Mouse (Mus musculus) layer of hippocampus, postnatal 14 days (tissue): Measurements from ENCODE around the gene Gm6408. TPM values are rescaled to one million over a fixed set of nuclear protein-coding genes. Genes with fewer than 3 reads are reported as not detected.
"Not testable (repeated sequence)": the region's sequence is repeated elsewhere in the genome, so short reads cannot be mapped to it uniquely, and the experiment has no call there.

Experiments used
- DNase-seq, 2 experiments: peaks; one replicate each; pipeline ENCODE4 v3.0.0; 2021 to 2022; ENCODE audit warnings: low spot score in 2 of 2, mixed read lengths in 1 of 2
- long read RNA-seq, 2 experiments: library from polyadenylated mRNA; stranded (forward); transcript quantifications; one replicate each; pipeline ENCODE4 v2.0.0; 2021
- total RNA-seq, 2 experiments: library from RNA; stranded (reverse); gene quantifications; 2 replicates each; pipeline ENCODE4 v1.2.3; 2021

The Gm6408 gene
- not detected for total RNA-seq
- long read RNA-seq, experiment 1, result 0 reads
- long read RNA-seq, experiment 2, result 0 reads

DNA sequence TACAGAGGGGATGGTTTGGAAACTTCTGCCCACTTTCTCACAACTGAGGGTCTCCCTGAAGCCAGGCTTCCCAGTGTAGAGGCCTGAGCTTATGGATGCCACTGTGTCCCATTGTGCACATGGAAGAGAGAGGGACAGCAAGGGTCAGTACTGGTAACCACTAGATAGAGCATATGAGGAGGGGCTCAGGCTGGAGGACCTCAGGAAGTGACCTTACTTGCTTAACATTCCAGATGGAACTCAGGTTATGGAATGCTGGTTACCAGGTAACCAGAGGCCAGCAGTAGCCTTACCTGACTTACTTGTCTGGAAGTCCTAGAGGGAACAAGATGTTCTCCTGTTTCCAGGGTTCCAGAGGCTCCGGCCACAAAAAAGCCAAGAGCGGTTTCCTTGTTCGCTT is at the start of gene Gm6408:
Gene Gm6408 (plus strand): TSS at position 301 of the 400 bp plus-strand sequence.
- DNase-seq, result not testable (repeated sequence)

- DNase-seq, result no peak
These were observed 49.3 kb upstream of the Gm6408 start for GRCm38 (mm10) chr5:146432476-146432875.

DNA sequence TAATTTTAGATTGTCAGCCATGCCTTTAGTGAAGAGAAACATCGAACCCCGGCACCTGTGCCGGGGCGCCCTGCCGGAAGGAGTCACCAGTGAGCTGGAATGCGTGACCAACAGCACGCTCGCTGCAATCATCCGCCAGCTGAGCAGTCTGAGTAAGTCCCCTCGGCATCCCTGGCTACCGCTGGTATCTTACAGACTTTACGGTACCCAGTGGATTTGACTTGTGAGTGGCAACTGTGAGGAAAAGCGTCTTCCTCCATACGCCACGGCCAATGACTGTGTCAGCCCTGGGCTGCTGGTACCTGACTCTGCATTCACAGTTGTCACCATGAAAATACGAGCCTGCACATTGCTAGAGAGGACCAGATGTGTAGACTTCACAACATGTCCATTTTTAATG is 46.4 kb upstream of the Gm6408 start:
- no peak for DNase-seq

DNA sequence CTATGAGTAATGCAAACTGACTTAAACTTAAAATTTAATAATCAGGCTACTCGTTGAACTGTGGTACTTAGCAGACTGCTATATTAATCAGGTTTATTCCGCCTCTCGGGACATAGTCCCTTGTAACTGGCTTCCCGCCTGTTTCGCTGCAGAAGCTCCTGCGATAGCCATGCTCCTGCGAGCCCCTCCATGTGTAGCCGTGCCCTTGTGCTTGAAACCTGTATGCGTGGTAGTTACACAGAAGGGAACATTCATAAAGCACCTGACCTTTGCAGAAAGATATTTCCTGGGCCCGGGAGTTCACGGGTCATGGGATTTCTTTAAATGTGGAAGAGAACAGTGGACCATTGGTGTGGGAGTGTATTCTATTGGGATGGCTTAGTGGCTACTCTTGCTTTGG is 45.0 kb upstream of the Gm6408 start:
- no peak for DNase-seq

DNA sequence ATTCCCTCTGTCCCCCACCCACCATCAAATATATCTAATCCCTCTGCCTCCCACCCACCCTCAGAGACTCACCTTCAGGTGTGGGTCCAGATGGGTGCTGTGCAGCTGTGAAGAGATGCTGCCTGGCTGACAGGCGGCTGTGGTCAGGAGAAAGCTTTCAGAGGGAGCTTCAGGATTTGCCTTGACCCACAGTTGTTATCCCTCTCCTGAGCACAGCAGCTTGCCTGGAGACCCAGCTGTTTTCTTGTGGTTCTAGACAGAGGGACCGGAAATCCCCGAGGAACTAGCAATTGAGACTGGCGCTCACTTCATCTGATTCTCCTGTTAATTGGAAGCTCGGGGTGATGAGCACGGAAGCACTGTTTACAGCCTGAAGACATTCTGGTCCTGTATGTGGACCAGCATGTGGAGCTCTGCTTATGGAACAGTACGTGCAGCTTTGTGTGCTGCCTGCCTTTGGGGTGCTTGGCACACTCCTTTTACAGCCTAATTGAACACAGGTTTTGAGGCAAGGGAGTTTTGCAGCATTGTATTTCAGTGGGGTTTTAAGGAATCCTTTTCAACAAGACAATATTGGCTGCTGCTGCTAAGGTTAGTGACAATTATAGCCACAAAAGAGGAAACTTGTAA is 42.5 kb upstream of the Gm6408 start:
- no peak for DNase-seq

- DNase-seq, result no peak
These were observed 41.5 kb upstream of the Gm6408 start for GRCm38 (mm10) chr5:146440273-146440672.

DNA sequence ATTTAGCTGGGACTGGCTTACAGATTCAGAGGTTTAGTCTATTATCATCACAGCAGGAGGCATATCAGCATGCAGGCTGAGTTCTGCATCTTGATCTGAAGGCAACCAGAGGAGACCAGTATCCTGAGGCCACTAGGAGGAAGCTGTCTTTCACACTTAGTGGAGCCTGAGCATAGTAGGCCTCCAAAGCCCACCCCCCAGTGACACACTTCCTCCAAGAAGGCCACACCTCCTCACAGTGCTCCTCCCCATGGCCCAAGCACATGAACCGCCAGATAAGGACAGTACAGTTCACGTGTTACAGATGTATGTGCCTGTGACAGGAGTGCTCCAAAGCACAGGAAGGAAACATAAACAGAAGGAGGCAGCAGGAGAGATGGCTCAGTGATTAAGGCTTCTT is 39.0 kb upstream of the Gm6408 start:
- no peak for DNase-seq

GRCm38 (mm10) chr5:146446633-146447032 is 35.1 kb upstream of the Gm6408 start:
- DNase-seq, result no peak

- no peak for DNase-seq
These were observed 30.0 kb upstream of the Gm6408 start for GRCm38 (mm10) chr5:146451592-146452254.

DNA sequence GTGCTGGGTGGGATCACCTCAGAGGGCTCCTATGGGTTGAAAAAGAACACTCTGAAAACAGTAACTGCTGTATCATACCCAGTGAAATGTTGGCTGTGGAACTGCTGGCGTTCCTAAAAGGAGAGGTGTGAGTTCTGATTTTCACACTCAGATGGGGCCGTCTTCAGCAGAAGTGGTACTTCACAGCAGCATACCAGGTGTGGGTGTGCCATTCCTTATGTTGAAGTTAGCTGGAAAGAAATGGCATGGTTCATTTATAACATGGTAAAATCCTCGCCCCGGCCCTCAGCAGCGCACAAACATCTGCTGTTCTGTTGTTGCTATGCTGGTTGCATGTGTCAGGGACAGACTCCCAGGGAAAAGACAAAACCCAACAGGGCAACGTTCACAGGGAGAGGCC is 28.2 kb upstream of the Gm6408 start:
- DNase-seq, result no peak

DNA sequence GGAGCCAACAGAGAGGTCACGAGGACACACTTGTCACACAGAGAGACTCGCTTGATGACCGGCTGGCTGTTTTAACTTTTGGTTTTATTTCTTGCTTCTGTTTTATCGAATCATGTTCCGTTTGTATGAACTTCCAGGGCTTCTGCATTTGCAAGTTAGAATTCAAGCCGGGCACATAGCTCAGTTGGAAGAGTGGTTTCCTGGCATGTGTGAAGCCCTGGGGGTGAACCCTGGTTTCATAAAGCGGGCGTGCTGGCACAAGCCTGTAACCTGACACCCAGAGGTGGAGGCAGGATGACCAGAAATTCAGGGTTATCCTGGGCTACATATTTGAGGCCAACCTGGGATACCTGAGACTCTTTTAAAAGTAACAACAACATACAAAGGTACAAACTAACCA is 20.2 kb upstream of the Gm6408 start:
- no peak for DNase-seq

GRCm38 (mm10) chr5:146466663-146467062 is 15.1 kb upstream of the Gm6408 start:
- no peak for DNase-seq

DNA sequence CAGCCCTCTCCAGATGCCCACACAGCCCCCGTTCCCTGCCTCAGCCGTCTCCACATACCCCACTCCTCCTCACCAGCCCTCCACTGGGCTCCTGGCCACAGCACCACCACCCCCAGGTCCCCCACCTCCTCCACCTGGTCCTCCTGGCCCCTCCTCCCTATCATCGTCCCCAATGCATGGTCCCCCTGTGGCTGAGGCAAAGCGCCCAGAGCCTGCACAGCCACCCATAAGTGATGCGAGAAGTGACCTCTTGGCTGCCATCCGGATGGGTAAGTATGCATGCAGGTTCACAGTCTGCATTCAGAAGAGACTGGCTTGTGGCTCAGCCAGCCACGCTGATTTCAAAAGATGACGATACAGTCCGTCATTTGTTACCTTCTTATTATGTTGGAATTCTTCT is 13.5 kb upstream of the Gm6408 start:
- no peak for DNase-seq

DNA sequence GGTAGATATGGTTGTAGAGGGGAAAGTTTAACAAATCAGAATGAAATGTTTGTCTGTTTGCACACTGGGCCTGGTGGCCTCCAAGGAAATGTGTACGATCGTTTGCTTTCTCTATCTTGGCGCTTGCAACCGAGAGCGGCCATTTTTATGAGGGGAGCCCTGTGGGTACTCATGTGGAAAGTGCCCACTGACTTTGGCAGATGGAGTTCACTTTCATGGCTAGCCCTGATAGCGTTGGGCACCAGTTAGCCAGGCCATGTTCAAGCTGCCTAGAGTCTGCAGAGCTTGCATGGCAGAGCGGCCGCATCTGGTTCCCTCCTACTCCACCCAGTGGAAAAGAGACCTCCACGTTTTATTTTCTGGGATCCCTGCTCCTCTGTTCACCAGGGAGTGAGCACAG is 10.9 kb upstream of the Gm6408 start:
- no peak for DNase-seq

- DNase-seq, result no peak
These were observed 10.5 kb upstream of the Gm6408 start for GRCm38 (mm10) chr5:146471311-146471710.

GRCm38 (mm10) chr5:146471821-146472220 is 9.9 kb upstream of the Gm6408 start:
- no peak for DNase-seq

GRCm38 (mm10) chr5:146479564-146479963 is 2.2 kb upstream of the Gm6408 start:
- DNase-seq, result peak; percentile 34 to 51

- DNase-seq, result peak in 1 of 2 experiments; percentile 44
These were observed 7.2 kb downstream of the Gm6408 start for GRCm38 (mm10) chr5:146488959-146489358.

GRCm38 (mm10) chr5:146491063-146491462 is 9.3 kb downstream of the Gm6408 start, which contains the start of gene Gm6370:
Gene Gm6370 (plus strand): TSS chr5:146491363.
- DNase-seq, result not testable (repeated sequence)

GRCm38 (mm10) chr5:146502099-146502498 is 20.3 kb downstream of the Gm6408 start, which contains the start of gene 4930449I24Rik:
Gene 4930449I24Rik (plus strand): TSS chr5:146502399.
- not testable (repeated sequence) for DNase-seq

- DNase-seq, result not testable (repeated sequence)
These were observed 32.1 kb downstream of the Gm6408 start, which contains the start of gene Gm3402 for GRCm38 (mm10) chr5:146513823-146514222. Gene Gm3402 (plus strand): TSS chr5:146514123.

DNA sequence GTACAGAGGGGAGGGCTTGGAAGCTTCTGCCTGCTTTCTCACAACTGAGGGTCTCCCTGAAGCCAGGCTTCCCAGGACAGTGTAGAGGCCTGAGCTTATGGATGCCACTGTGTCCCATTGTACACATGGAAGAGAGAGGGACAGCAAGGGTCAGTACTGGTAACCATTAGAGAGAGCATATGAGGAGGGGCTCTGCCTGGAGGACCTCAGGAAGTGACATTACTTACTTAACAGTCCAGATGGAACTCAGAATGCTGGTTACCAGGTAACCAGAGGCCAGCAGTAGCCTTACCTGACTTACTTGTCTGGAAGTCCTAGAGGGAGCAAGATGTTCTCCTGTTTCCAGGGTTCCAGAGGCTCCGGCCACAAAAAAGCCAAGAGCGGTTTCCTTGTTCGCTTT is 43.7 kb downstream of the Gm6408 start, which contains the start of gene Gm3404:
Gene Gm3404 (plus strand): TSS at position 301 of the 400 bp plus-strand sequence.
- DNase-seq, result not testable (repeated sequence)
